Comparison of ENCODE assay signal across 10 mouse cellular contexts in the genomic region with DNA sequence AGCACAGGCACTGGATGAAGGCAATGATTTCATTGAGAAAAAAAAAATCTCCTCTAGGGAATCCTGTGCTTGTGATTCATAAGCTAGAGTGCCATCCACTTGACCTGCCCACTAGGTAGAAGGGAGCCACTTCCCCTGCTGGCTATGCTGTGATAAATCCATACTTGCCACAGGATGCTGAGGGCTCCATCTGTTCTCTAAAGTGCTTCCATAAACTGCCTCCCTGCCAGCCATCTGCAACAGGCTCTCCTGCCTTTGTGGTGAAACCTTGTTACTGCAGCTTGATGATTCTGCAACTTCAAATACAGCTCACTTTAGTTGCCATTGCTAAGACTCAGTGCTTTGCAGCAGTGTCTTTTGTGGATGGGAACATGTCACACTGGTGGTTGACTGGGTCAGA.
DNase-seq lines count a peak whose midpoint lies in the region; ATAC-seq and TF ChIP-seq lines count a peak whose summit lies in the region.
"Had no signal": no experiment of that assay in that cellular context is flagged by ENCODE, and none has a peak within 500 bp of the region (broad histone marks: within the 10 kb centered on the region; RNA-seq: fewer than 3 reads in every experiment).

No protein-coding gene starts in this region.

- H3K27me3 ChIP-seq in forebrain, embryonic 16.5 days (replicated peaks; ENCODE audit: control insufficient read depth, insufficient read depth, low read length), result no peaks in the 10 kb centered on the region
- H3K27me3 ChIP-seq in forebrain, embryonic 12.5 days, result no peaks in the 10 kb centered on the region
- no peaks in the 10 kb centered on the region for H3K27me3 ChIP-seq in lung, embryonic 14.5 days (ENCODE audit: insufficient read depth, low read length)

- ATAC-seq in forebrain, embryonic 16.5 days, result 0 out of 2 replicates have a peak, but pooled peaks have one; percentile 40
- no peak for ATAC-seq in forebrain, embryonic 12.5 days (ENCODE audit: low FRiP score)
- no peak for ATAC-seq in lung, embryonic 14.5 days (ENCODE audit: insufficient read depth)

- TF ChIP-seq CTCF in lung, embryonic 14.5 days (IDR thresholded peaks at IDR 0.05; ENCODE audit: low read depth), result peak; percentile 35
- no peak for TF ChIP-seq CTCF in lung, adult 2 months (IDR thresholded peaks at IDR 0.05; ENCODE audit: insufficient read depth, low read length)

- no peaks in the 10 kb centered on the region for H3K9me3 ChIP-seq in forebrain, embryonic 16.5 days (ENCODE audit: control insufficient read depth, low read length)
- no peaks in the 10 kb centered on the region for H3K9me3 ChIP-seq in forebrain, embryonic 12.5 days
- H3K9me3 ChIP-seq in lung, embryonic 14.5 days (ENCODE audit: low read depth, low read length), result no peaks in the 10 kb centered on the region

- TF ChIP-seq POLR2A in lung, adult 2 months (IDR thresholded peaks at IDR 0.05; ENCODE audit: borderline replicate concordance, extremely low read depth, low read depth, low read length), result no peak

- H3K36me3 ChIP-seq in forebrain, embryonic 16.5 days (ENCODE audit: control insufficient read depth, insufficient read depth), result no peaks in the 10 kb centered on the region
- H3K36me3 ChIP-seq in forebrain, embryonic 12.5 days (replicated peaks), result no peaks in the 10 kb centered on the region
- H3K36me3 ChIP-seq in lung, embryonic 14.5 days (ENCODE audit: insufficient read depth), result no peaks in the 10 kb centered on the region

- H3K27ac ChIP-seq in forebrain, embryonic 16.5 days (ENCODE audit: low read length), result no peak overlapping the region
- no peak overlapping the region for H3K27ac ChIP-seq in forebrain, embryonic 12.5 days
- no peak overlapping the region for H3K27ac ChIP-seq in lung, embryonic 14.5 days (ENCODE audit: low read depth)

- DNase-seq in lung, embryonic 14.5 days, result no peak
- no peak for DNase-seq in lung, adult 2 months
- peak; percentile 57 to 73 for DNase-seq in cerebellum, postnatal 10 days
- DNase-seq in mesoderm, embryonic 11.5 days (ENCODE audit: low read depth, low spot score), result peak; percentile 65
- DNase-seq in kidney, adult 8-10 months, result no peak
- DNase-seq in right cerebral cortex, postnatal 36 days (ENCODE audit: low spot score in 2 of 2), result no peak
- DNase-seq: heart, postnatal 4 days; right cerebral cortex, postnatal 25 days had no signal

- H3K4me1 ChIP-seq in forebrain, embryonic 16.5 days (replicated peaks; ENCODE audit: control insufficient read depth, insufficient read depth, low read length), result no peaks in the 10 kb centered on the region
- no peaks in the 10 kb centered on the region for H3K4me1 ChIP-seq in forebrain, embryonic 12.5 days
- H3K4me1 ChIP-seq in lung, embryonic 14.5 days (ENCODE audit: insufficient read depth), result peaks cover 4% of the 10 kb centered on the region; the same call in 1 of the 2 replicates
- 0 out of 2 replicates have a peak, but pooled peaks cover 4% of the 10 kb centered on the region for H3K4me1 ChIP-seq in lung, adult 2 months (ENCODE audit: control insufficient read depth, insufficient read depth, low read length)

- H3K4me3 ChIP-seq in forebrain, embryonic 16.5 days (replicated peaks; ENCODE audit: low read length), result no peak overlapping the region
- H3K4me3 ChIP-seq in forebrain, embryonic 12.5 days (replicated peaks), result no peak overlapping the region
- no peak overlapping the region for H3K4me3 ChIP-seq in lung, embryonic 14.5 days (ENCODE audit: low read depth, low read length)
- H3K4me3 ChIP-seq in lung, adult 2 months (replicated peaks; ENCODE audit: extremely low read depth, low read depth, low read length), result no peak overlapping the region

- no peak overlapping the region for H3K9ac ChIP-seq in forebrain, embryonic 16.5 days (replicated peaks; ENCODE audit: low read depth, low read length)
- H3K9ac ChIP-seq in forebrain, embryonic 12.5 days, result no peak overlapping the region
- H3K9ac ChIP-seq in lung, embryonic 14.5 days, result no peak overlapping the region

- H3K4me2 ChIP-seq in forebrain, embryonic 16.5 days (ENCODE audit: low read length), result no peak overlapping the region
- no peak overlapping the region for H3K4me2 ChIP-seq in forebrain, embryonic 12.5 days
- H3K4me2 ChIP-seq in lung, embryonic 14.5 days, result no peak overlapping the region

Comparison
In these comparisons a context has a peak if more than half of its experiments do, and no peak if none do; other contexts are left out.
1. DNase-seq: peak in cerebellum, postnatal 10 days (2 of 2) and mesoderm, embryonic 11.5 days (single experiment); none in lung, embryonic 14.5 days (single experiment), lung, adult 2 months (single experiment), kidney, adult 8-10 months (0 of 2) and right cerebral cortex, postnatal 36 days (0 of 2).